ENCODE assay signal across 12 mouse cellular contexts in genomic region chr9:122135885-122136170, GRCm38 (mm10). TPM values are rescaled to one million over a fixed set of nuclear protein-coding genes. Genes with fewer than 3 reads are reported as not detected.
A peak's percentile ranks its signal among the peaks of the same experiment; 100 is the strongest.
DNase-seq lines count a peak whose midpoint lies in the region; ATAC-seq and TF ChIP-seq lines count a peak whose summit lies in the region.
"Had no signal": no experiment of that assay in that cellular context is flagged by ENCODE, and none has a peak within 500 bp of the region (broad histone marks: within the 10 kb centered on the region; RNA-seq: fewer than 3 reads in every experiment).

No protein-coding gene starts in this region.

- no peak overlapping the region for H3K4me3 ChIP-seq in heart, embryonic 16.5 days (ENCODE audit: low read length)
- no peak overlapping the region for H3K4me3 ChIP-seq in liver, embryonic 12.5 days
- H3K4me3 ChIP-seq in liver, embryonic 11.5 days (ENCODE audit: low read depth, low read length), result no peak overlapping the region
- no peak overlapping the region for H3K4me3 ChIP-seq in small intestine, adult 2 months (ENCODE audit: low read depth, low read length)
- H3K4me3 ChIP-seq: limb, embryonic 15.5 days had no signal

- peak overlapping the region; percentile 74; the same call in 1 of the 2 replicates for H3K27ac ChIP-seq in heart, embryonic 16.5 days (ENCODE audit: low read length)
- no peak overlapping the region for H3K27ac ChIP-seq in liver, embryonic 12.5 days
- no peak overlapping the region for H3K27ac ChIP-seq in liver, embryonic 11.5 days (ENCODE audit: low read depth, low read length)
- H3K27ac ChIP-seq in small intestine, adult 2 months (ENCODE audit: insufficient read depth, low read depth, low read length), result peak overlapping the region; percentile 85
- H3K27ac ChIP-seq: limb, embryonic 15.5 days had no signal

- H3K36me3 ChIP-seq in heart, embryonic 16.5 days (ENCODE audit: control insufficient read depth, insufficient read depth), result peaks cover 10% of the 10 kb centered on the region
- H3K36me3 ChIP-seq in liver, embryonic 12.5 days, result peaks cover 38% of the 10 kb centered on the region
- 0 out of 2 replicates have a peak, but pooled peaks cover 2% of the 10 kb centered on the region for H3K36me3 ChIP-seq in liver, embryonic 11.5 days (ENCODE audit: control insufficient read depth, insufficient read depth, low read length)
- peaks cover 12% of the 10 kb centered on the region for H3K36me3 ChIP-seq in small intestine, adult 2 months (ENCODE audit: control insufficient read depth, insufficient read depth, low read length)

- H3K9me3 ChIP-seq in heart, embryonic 16.5 days (replicated peaks; ENCODE audit: control insufficient read depth, low read length), result no peaks in the 10 kb centered on the region
- no peaks in the 10 kb centered on the region for H3K9me3 ChIP-seq in liver, embryonic 12.5 days (replicated peaks)
- no peaks in the 10 kb centered on the region for H3K9me3 ChIP-seq in liver, embryonic 11.5 days (ENCODE audit: control insufficient read depth, low read length)
- H3K9me3 ChIP-seq: limb, embryonic 15.5 days had no signal

- no peak for TF ChIP-seq POLR2A in small intestine, adult 2 months (IDR thresholded peaks at IDR 0.05; ENCODE audit: low read depth, low read length)

- TF ChIP-seq CTCF in small intestine, adult 2 months (IDR thresholded peaks at IDR 0.05; ENCODE audit: extremely low read depth, insufficient read length, insufficient replicate concordance, low read depth, low read length), result no peak

- no peak for ATAC-seq in heart, embryonic 16.5 days (replicated peaks; ENCODE audit: extremely low read depth, insufficient read depth, low FRiP score)
- peak; percentile 15; the same call in 1 of the 2 replicates for ATAC-seq in liver, embryonic 12.5 days
- ATAC-seq in liver, embryonic 11.5 days (replicated peaks; ENCODE audit: low FRiP score), result no peak
- ATAC-seq in erythroblast, adult 5-6 weeks (replicated peaks; ENCODE audit: low FRiP score, poor library complexity, severe bottlenecking), result 0 out of 2 replicates have a peak, but pooled peaks have one; percentile 13
- ATAC-seq: CD4-positive, CD25-positive, alpha-beta regulatory T cell, adult 4 months had no signal

- no peak overlapping the region for H3K9ac ChIP-seq in heart, embryonic 16.5 days (ENCODE audit: low read length)
- no peak overlapping the region for H3K9ac ChIP-seq in liver, embryonic 12.5 days
- H3K9ac ChIP-seq in liver, embryonic 11.5 days (ENCODE audit: low read depth, low read length), result no peak overlapping the region
- H3K9ac ChIP-seq: limb, embryonic 15.5 days had no signal

- DNase-seq in heart, adult 8-10 months (ENCODE audit: low spot score), result no peak
- no peak for DNase-seq in liver, embryonic 11.5 days (ENCODE audit: low spot score)
- DNase-seq in layer of hippocampus, postnatal 36 days, result no peak
- DNase-seq: cerebellum, adult 8-10 months; right cerebral cortex, postnatal 14 days; thymus, postnatal 36 days had no signal

- peaks cover 19% of the 10 kb centered on the region for H3K4me1 ChIP-seq in heart, embryonic 16.5 days (ENCODE audit: control insufficient read depth, insufficient read depth, low read length)
- H3K4me1 ChIP-seq in liver, embryonic 12.5 days, result peaks cover 23% of the 10 kb centered on the region
- peaks cover 4% of the 10 kb centered on the region for H3K4me1 ChIP-seq in liver, embryonic 11.5 days (replicated peaks; ENCODE audit: control insufficient read depth, insufficient read depth, low read length)
- H3K4me1 ChIP-seq in small intestine, adult 2 months (ENCODE audit: control insufficient read depth, insufficient read depth, insufficient read length, low read length), result peaks cover 33% of the 10 kb centered on the region
- H3K4me1 ChIP-seq: limb, embryonic 15.5 days had no signal

- H3K4me2 ChIP-seq in heart, embryonic 16.5 days (ENCODE audit: low read depth, low read length), result no peak overlapping the region
- H3K4me2 ChIP-seq in liver, embryonic 12.5 days, result no peak overlapping the region
- H3K4me2 ChIP-seq in liver, embryonic 11.5 days, result no peak overlapping the region
- H3K4me2 ChIP-seq: limb, embryonic 15.5 days had no signal

- no peaks in the 10 kb centered on the region for H3K27me3 ChIP-seq in heart, embryonic 16.5 days (ENCODE audit: control insufficient read depth, insufficient read depth, low read length)
- H3K27me3 ChIP-seq in liver, embryonic 12.5 days (replicated peaks), result no peaks in the 10 kb centered on the region
- H3K27me3 ChIP-seq in liver, embryonic 11.5 days (replicated peaks; ENCODE audit: control insufficient read depth, insufficient read depth, low read length), result no peaks in the 10 kb centered on the region
- no peaks in the 10 kb centered on the region for H3K27me3 ChIP-seq in small intestine, adult 2 months (ENCODE audit: control insufficient read depth, insufficient read depth, low read length)
- H3K27me3 ChIP-seq: limb, embryonic 15.5 days had no signal

- WGBS in heart, embryonic 16.5 days, result 74% methylated on average over 2 of the region's 2 CpGs
- WGBS in liver, embryonic 12.5 days (ENCODE audit: insufficient replicate concordance), result 87% methylated on average over 2 of the region's 2 CpGs
- WGBS in liver, embryonic 11.5 days, result 69% methylated on average over 2 of the region's 2 CpGs
- WGBS in small intestine, adult 2 months, result 44% methylated on average over 2 of the region's 2 CpGs

RNA-seq across cellular contexts. Expression of gene Snrk, which starts 18.8 kb away (rescaled TPM):
- 59.1 and 61.7 TPM in 2 replicates for polyA plus RNA-seq in heart, embryonic 16.5 days (2015; fragmentation: Nextera tagmentation; extraction: Ambion mirVana)
- 100 to 1,000 TPM; 111 to 152 (median 125) TPM for total RNA-seq in heart, adult 8-10 months (2022)
- 23.6 and 25.8 TPM in 2 replicates for polyA plus RNA-seq in liver, embryonic 12.5 days (2016; fragmentation: Nextera tagmentation; extraction: Ambion mirVana)
- 27.0 and 34.1 TPM in 2 replicates for polyA plus RNA-seq in liver, embryonic 11.5 days (2014; fragmentation: Nextera tagmentation; extraction: Ambion mirVana)
- 4.2 and 10.0 TPM in 2 replicates for total RNA-seq in erythroblast, adult 5-6 weeks (2015; ENCODE audit: low replicate concordance)
- total RNA-seq in erythroblast, adult 5-6 weeks (2017; ENCODE audit: low replicate concordance), result 10.0 and 28.9 TPM in 2 replicates
- 15.2 and 52.6 TPM in 2 replicates for polyA plus RNA-seq in small intestine, adult 2 months (2012; rRNA removed)
- 100 to 1,000 TPM; 105 to 113 TPM for total RNA-seq in layer of hippocampus, postnatal 36 days (2021)

Comparison
In these comparisons a context has a peak if more than half of its experiments do, and no peak if none do; other contexts are left out.
1. ATAC-seq: peak in liver, embryonic 12.5 days (single experiment) and erythroblast, adult 5-6 weeks (single experiment); none in heart, embryonic 16.5 days (single experiment) and liver, embryonic 11.5 days (single experiment).
2. H3K27ac ChIP-seq: peak in heart, embryonic 16.5 days (single experiment) and small intestine, adult 2 months (single experiment); none in liver, embryonic 12.5 days (single experiment) and liver, embryonic 11.5 days (single experiment).